Mouse (Mus musculus): ENCODE data around the gene Spats2. TPM values are rescaled to one million over a fixed set of nuclear protein-coding genes. Genes with fewer than 3 reads are reported as not detected.
"Not testable (repeated sequence)": the region's sequence is repeated elsewhere in the genome, so short reads cannot be mapped to it uniquely, and the experiment has no call there.

Spats2 gene
- 60.1 and 62.1 TPM in 2 replicates for polyA plus RNA-seq (2016; fragmentation: Nextera tagmentation; extraction: Ambion mirVana)

DNA sequence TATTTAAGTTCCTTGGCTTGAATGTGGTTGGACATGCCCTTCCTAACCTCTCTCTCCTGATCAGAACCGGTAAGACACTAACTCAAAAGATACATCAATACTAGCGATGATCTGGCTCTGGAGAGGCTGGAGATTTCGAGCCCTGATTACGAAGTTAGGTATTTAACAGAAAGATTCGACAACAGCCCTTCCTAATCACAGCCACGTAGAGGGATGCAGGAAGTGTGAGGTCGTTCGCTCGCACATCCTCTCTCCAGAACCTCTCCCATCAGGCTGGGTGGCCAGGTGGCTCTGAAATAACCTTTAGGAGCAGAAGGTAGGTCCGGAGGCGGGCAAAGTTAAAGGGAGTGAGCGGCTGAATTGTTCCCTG, at the start of gene Spats2:
Gene Spats2, plus strand, starts transcription at position 206 of the 370 bp plus-strand sequence.
- WGBS = 2% methylated on average over 12 of the region's 12 CpGs
- H3K9me3 ChIP-seq = no peaks in the 10 kb centered on the region
- H3K4me1 ChIP-seq = peaks cover 43% of the 10 kb centered on the region
- peaks cover 16% of the 10 kb centered on the region for H3K36me3 ChIP-seq (replicated peaks)
- DNase-seq (ENCODE audit: low spot score) = no peak
- peak within 1 kb of the TSS; percentile 94 for H3K4me3 ChIP-seq
- H3K27me3 ChIP-seq (replicated peaks; ENCODE audit: low read depth, poor library complexity, severe bottlenecking) = no peaks in the 10 kb centered on the region
- peak within 1 kb of the TSS; percentile 99 for H3K27ac ChIP-seq (replicated peaks)

DNA sequence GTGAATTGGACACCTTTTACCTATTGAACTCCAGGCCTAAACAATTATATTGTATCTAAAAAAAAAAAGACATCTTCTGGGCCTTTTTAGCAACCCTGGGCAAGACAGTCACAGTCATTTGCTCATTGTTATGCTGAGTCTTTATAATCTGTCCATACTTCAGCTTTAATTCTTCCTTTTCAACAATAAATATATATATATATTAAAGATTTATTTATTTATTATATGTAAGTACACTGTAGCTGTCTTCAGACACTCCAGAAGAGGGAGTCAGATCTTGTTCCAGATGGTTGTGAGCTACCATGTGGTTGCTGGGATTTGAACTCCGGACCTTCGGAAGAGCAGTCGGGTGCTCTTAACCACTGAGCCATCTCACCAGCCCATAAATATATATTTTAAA, 49.7 kb upstream of the Spats2 start:
- not testable (repeated sequence) for H3K9me3 ChIP-seq; H3K27ac ChIP-seq (replicated peaks); DNase-seq (ENCODE audit: low spot score); H3K27me3 ChIP-seq (replicated peaks; ENCODE audit: low read depth, poor library complexity, severe bottlenecking)
- H3K4me1 ChIP-seq = peaks cover 38% of the 10 kb centered on the region
- peak overlapping the region; percentile 85 for H3K4me3 ChIP-seq
- H3K36me3 ChIP-seq (replicated peaks) = peaks cover 47% of the 10 kb centered on the region
- WGBS = 96% methylated on average over 3 of the region's 3 CpGs

- no peak for DNase-seq (ENCODE audit: low spot score)
- H3K27ac ChIP-seq (replicated peaks) = no peak overlapping the region
- peaks cover 38% of the 10 kb centered on the region for H3K4me1 ChIP-seq
- 56% methylated on average over 15 of the region's 15 CpGs for WGBS
- peak overlapping the region; percentile 28 for H3K4me3 ChIP-seq
- peaks cover 70% of the 10 kb centered on the region for H3K36me3 ChIP-seq (replicated peaks)
- H3K27me3 ChIP-seq (replicated peaks; ENCODE audit: low read depth, poor library complexity, severe bottlenecking) = peaks cover 13% of the 10 kb centered on the region
- H3K9me3 ChIP-seq = no peaks in the 10 kb centered on the region
Observed at GRCm38 (mm10) chr15:99078181-99078910, 47.4 kb upstream of the Spats2 start.

DNA sequence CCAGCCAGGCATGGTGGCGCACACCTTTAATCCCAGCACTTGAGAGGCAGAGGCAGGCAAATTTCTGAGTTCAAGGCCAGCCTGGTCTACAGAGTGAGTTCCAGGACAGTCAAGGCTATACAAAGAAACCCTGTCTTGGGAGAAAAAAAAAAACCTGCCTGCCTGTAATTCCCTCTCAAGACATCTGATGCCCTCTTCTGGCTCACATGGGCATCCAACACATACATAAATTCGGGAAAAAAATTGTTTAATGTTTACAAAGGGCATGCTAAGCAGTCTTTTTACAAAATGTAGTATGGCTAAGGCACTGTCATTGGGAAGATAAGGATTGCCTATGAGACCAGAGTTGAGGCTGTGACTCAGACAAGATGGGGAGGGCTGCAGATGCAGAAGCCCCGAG, 45.9 kb upstream of the Spats2 start:
- no peak for DNase-seq (ENCODE audit: low spot score)
- H3K4me3 ChIP-seq = no peak overlapping the region
- WGBS = 87% methylated on average over 3 of the region's 3 CpGs

DNA sequence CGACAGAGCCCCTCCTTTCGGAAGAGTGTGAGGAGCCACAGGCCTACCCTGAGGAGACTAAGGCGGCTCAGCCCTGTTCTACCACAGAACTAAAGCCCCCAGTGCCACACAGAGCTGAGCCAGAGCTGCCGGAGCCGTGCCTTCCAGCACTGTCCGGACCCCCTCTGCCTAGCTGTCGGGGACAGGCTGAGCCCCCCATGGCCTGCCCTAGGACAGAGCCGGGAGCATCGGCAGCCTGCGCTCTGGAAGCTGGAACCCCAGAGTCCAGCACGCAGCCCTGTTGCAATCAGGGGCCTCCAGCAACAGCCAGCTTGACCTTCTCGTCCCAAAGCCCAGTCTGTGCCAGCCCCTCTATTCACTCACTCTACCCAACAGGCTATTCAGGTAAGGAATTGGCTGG, 43.4 kb upstream of the Spats2 start:
- no peak for DNase-seq (ENCODE audit: low spot score)
- peaks cover 67% of the 10 kb centered on the region for H3K36me3 ChIP-seq (replicated peaks)
- no peaks in the 10 kb centered on the region for H3K9me3 ChIP-seq
- peaks cover 52% of the 10 kb centered on the region for H3K27me3 ChIP-seq (replicated peaks; ENCODE audit: low read depth, poor library complexity, severe bottlenecking)
- WGBS = 90% methylated on average over 12 of the region's 12 CpGs
- H3K4me3 ChIP-seq = no peak overlapping the region
- peaks cover 28% of the 10 kb centered on the region for H3K4me1 ChIP-seq
- no peak overlapping the region for H3K27ac ChIP-seq (replicated peaks)

More for the DNA sequence above, 45.9 kb upstream of the Spats2 start:
- Histone ChIP-seq H3K36me3 (replicated peaks) (peaks cover 77% of the 10 kb centered on the region), H3K9me3 (no peaks in the 10 kb centered on the region), H3K4me1 (peaks cover 42% of the 10 kb centered on the region), H3K27me3 (replicated peaks; ENCODE audit: low read depth, poor library complexity, severe bottlenecking) (peaks cover 27% of the 10 kb centered on the region), H3K27ac (replicated peaks) (no peak overlapping the region)

- Histone ChIP-seq H3K27ac (replicated peaks) (no peak overlapping the region), H3K27me3 (replicated peaks; ENCODE audit: low read depth, poor library complexity, severe bottlenecking) (peaks cover 58% of the 10 kb centered on the region), H3K4me1 (peaks cover 30% of the 10 kb centered on the region), H3K4me3 (no peak overlapping the region), H3K36me3 (replicated peaks) (peaks cover 62% of the 10 kb centered on the region), H3K9me3 (no peaks in the 10 kb centered on the region)
- 90% methylated on average over 16 of the region's 16 CpGs for WGBS
- DNase-seq (ENCODE audit: low spot score) = no peak
Observed at GRCm38 (mm10) chr15:99082840-99083239, 42.9 kb upstream of the Spats2 start.

DNA sequence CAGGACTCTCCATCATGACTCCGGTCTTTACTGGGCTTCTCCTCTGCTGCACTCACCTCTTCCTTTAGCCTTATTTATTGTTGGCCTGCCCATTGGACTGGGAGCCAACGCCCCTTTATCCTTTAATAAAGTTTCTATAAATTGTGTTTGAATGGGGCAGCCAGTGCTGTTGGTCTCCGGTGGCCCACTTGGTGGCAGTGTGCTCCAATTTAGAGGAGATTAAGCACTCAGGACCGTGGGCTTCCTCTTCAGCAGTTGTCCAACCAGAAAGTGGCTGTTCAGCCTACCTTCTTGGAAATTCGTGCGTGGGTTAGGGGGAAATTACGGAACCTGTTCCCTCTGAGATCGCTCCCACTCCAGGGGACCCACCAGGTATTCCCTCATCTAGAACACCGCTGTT, 42.5 kb upstream of the Spats2 start:
- Histone ChIP-seq H3K27me3 (replicated peaks; ENCODE audit: low read depth, poor library complexity, severe bottlenecking) (peaks cover 62% of the 10 kb centered on the region), H3K4me3 (peak overlapping the region; percentile 37; the same call in 1 of the 2 replicates), H3K4me1 (peaks cover 30% of the 10 kb centered on the region), H3K36me3 (replicated peaks) (peaks cover 58% of the 10 kb centered on the region), H3K27ac (replicated peaks) (no peak overlapping the region), H3K9me3 (no peaks in the 10 kb centered on the region)
- DNase-seq (ENCODE audit: low spot score) = peak; percentile 48
- 71% methylated on average over 9 of the region's 9 CpGs for WGBS

DNA sequence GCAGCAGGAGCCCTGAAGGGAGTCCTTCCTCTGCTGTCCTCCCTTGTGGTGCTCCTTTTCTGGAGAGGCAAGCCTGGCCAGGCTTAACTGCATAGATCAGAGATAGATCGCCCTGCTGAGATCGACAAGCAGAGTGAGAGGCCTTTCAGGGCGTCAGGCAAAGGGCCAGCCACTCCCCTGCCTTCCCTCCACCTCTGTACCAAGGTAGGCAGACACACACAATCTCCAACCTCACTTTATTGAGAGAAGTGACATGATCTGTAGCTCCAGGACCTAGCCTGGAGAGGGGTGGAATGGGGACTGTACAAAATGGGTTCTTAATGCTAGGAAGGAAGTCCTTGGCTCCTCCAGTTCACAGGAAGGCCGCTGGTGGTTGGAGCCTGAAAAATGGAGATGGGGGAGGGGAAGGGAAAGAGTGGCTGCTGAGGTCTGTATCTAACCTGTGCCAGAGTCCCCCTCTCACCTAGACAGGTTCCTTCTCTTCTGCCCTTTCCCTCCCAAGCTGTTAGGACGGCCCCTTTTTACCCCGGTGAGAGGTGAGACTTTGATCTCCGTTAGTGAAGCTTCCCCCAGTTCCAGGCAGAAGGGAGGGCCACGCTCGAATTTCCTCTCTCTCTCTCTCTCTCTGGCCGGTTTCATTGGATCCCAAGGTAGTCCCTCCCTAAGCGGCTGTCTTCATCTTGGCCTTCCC, 41.7 kb upstream of the Spats2 start:
- Histone ChIP-seq H3K36me3 (replicated peaks) (peaks cover 51% of the 10 kb centered on the region), H3K9me3 (no peaks in the 10 kb centered on the region), H3K27ac (replicated peaks) (no peak overlapping the region), H3K4me1 (peaks cover 31% of the 10 kb centered on the region), H3K27me3 (replicated peaks; ENCODE audit: low read depth, poor library complexity, severe bottlenecking) (peaks cover 69% of the 10 kb centered on the region), H3K4me3 (peak overlapping the region; percentile 37)
- 7% methylated on average over 11 of the region's 11 CpGs for WGBS
- DNase-seq (ENCODE audit: low spot score) = peak; percentile 57

DNA sequence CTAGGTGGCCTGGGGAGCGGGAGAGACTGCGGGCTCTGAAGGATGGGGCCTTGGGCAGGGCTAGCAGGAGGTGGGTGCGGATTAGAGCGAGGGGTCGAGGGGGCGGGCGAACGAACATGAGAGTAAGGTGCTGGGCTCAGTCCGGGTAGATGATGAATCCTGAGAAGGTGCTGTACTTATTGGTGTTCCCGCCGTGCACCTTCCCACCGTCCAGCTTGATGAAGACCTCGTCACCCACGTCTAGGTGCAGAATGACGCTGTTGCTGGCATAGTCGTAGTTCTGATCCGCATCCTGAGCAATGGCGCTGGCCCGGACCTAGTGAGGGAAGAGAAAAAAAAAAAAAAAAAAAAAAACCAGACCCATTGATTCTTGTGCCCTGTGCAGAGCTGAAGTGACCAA, 41.1 kb upstream of the Spats2 start:
- H3K27me3 ChIP-seq (replicated peaks; ENCODE audit: low read depth, poor library complexity, severe bottlenecking) = peaks cover 75% of the 10 kb centered on the region
- no peak for DNase-seq (ENCODE audit: low spot score)

GRCm38 (mm10) chr15:99085997-99086396, 39.7 kb upstream of the Spats2 start:
- no peak for DNase-seq (ENCODE audit: low spot score)
- peaks cover 89% of the 10 kb centered on the region for H3K27me3 ChIP-seq (replicated peaks; ENCODE audit: low read depth, poor library complexity, severe bottlenecking)
- H3K27ac ChIP-seq (replicated peaks) = no peak overlapping the region
- H3K9me3 ChIP-seq = no peaks in the 10 kb centered on the region
- WGBS = 68% methylated on average over 4 of the region's 4 CpGs
- peaks cover 31% of the 10 kb centered on the region for H3K36me3 ChIP-seq (replicated peaks)
- no peak overlapping the region for H3K4me3 ChIP-seq
- H3K4me1 ChIP-seq = peaks cover 49% of the 10 kb centered on the region

More for the DNA sequence above, 41.1 kb upstream of the Spats2 start:
- Histone ChIP-seq H3K9me3 (no peaks in the 10 kb centered on the region), H3K27ac (replicated peaks) (no peak overlapping the region), H3K36me3 (replicated peaks) (peaks cover 45% of the 10 kb centered on the region), H3K4me3 (peak overlapping the region; percentile 37), H3K4me1 (peaks cover 35% of the 10 kb centered on the region)
- 6% methylated on average over 19 of the region's 19 CpGs for WGBS

DNA sequence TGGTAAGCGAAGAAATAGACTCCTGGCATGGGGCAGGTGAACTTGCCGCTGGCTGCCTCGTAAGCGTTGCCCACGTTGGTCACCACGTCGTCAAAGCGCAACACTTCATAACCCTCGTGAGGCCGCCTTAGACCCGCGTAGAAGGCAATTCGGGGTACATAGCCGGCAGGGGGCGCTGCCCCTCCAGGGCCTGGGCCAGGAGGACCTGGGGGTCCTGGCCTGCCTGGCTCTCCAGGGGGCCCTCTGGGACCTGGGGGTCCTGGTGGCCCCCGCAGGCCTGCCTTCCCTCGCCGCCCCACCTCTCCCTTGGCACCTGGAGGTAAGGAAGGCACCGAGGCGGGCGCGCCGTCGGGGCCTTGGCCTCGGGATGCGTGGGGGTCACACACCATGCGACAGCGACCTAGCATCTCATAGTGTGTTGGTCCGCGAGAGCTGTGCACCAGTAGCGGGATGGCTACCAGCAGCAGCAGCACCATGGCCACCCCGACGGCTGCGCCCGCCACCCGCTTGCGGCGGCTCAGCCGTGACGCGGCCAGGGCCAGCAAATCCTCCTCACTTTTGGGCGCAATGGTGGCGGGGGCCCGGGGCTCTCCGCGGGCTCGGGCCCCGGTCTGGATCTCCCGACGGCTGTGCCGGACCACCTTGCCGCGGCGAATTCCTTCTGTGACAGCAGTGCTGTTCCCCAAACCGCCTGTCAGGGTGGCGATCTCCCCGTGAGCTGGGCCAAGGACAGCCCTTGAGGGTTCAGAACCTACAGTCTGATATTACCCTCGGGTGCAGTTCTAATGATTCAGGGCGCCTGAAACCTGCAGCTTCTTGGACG, 38.3 kb upstream of the Spats2 start, which contains the start of gene C1ql4:
Gene C1ql4, minus strand, starts transcription at position 565 of the 823 bp plus-strand sequence.
- peak within 1 kb of the TSS; percentile 48 for H3K4me3 ChIP-seq
- DNase-seq (ENCODE audit: low spot score) = peak; percentile 67
- H3K27me3 ChIP-seq (replicated peaks; ENCODE audit: low read depth, poor library complexity, severe bottlenecking) = peaks cover 100% of the 10 kb centered on the region
- peaks cover 16% of the 10 kb centered on the region for H3K36me3 ChIP-seq (replicated peaks)
- H3K9me3 ChIP-seq = no peaks in the 10 kb centered on the region
- WGBS = 6% methylated on average over 60 of the region's 60 CpGs
- H3K27ac ChIP-seq (replicated peaks) = no peak within 1 kb of the TSS; the same call in 1 of the 2 replicates
- H3K4me1 ChIP-seq = peaks cover 54% of the 10 kb centered on the region

GRCm38 (mm10) chr15:99088292-99088691, 37.4 kb upstream of the Spats2 start:
- WGBS = under 1% methylated on average over 27 of the region's 27 CpGs
- peaks cover 100% of the 10 kb centered on the region for H3K27me3 ChIP-seq (replicated peaks; ENCODE audit: low read depth, poor library complexity, severe bottlenecking)
- DNase-seq (ENCODE audit: low spot score) = peak; percentile 92
- H3K4me1 ChIP-seq = peaks cover 61% of the 10 kb centered on the region
- H3K4me3 ChIP-seq = peak overlapping the region; percentile 48
- H3K9me3 ChIP-seq = no peaks in the 10 kb centered on the region
- peaks cover 8% of the 10 kb centered on the region for H3K36me3 ChIP-seq (replicated peaks)
- H3K27ac ChIP-seq (replicated peaks) = no peak overlapping the region; the same call in 1 of the 2 replicates

Measured in embryonic facial prominence, embryonic 10.5 days (tissue).